Mouse (Mus musculus) megakaryocyte-erythroid progenitor cell, adult 5-6 weeks (primary cell): Measurements from ENCODE around the gene Mogs. TPM values are rescaled to one million over a fixed set of nuclear protein-coding genes. Genes with fewer than 3 reads are reported as not detected.

Source experiments
- total RNA-seq, 2 experiments: library from RNA; stranded (forward) in 1 of 2; stranded (reverse) in 1 of 2; fragments of 200-1000, 215-1000 nt in 1 of 2; fragments of >200 nt in 1 of 2; fragmentation: Nextera tagmentation in 1 of 2; gene quantifications; 2 replicates each; pipeline ENCODE4 v1.2.3; 2014 to 2017

Gene Mogs
- total RNA-seq, 2 experiments from 2014 or later: 97.3 to 127 TPM

Other genes with a start within 250 kb of the Mogs start
- gene Sema4f, start 175.7 kb upstream of the Mogs start, total RNA-seq (2014; fragmentation: Nextera tagmentation): not detected in 2 replicates
- not detected in 2 replicates for gene Sema4f, start 175.7 kb upstream of the Mogs start, total RNA-seq (2017)
- 11.4 and 16.2 TPM in 2 replicates for gene M1ap, start 168.6 kb upstream of the Mogs start, total RNA-seq (2014; fragmentation: Nextera tagmentation)
- gene M1ap, start 168.6 kb upstream of the Mogs start, total RNA-seq (2017): 7.5 and 10.2 TPM in 2 replicates
- 15.0 and 25.0 TPM in 2 replicates for gene Dok1, start 82.0 kb upstream of the Mogs start, total RNA-seq (2014; fragmentation: Nextera tagmentation)
- gene Dok1, start 82.0 kb upstream of the Mogs start, total RNA-seq (2017): 24.2 and 46.1 TPM in 2 replicates
- 0.67 and 8.2 TPM in 2 replicates for gene Loxl3, start 81.3 kb upstream of the Mogs start, total RNA-seq (2014; fragmentation: Nextera tagmentation)
- 0.61 and 0.88 TPM in 2 replicates for gene Loxl3, start 81.3 kb upstream of the Mogs start, total RNA-seq (2017)
- 246 and 368 TPM in 2 replicates for gene Aup1, start 61.0 kb upstream of the Mogs start, total RNA-seq (2014; fragmentation: Nextera tagmentation)
- 115 and 128 TPM in 2 replicates for gene Aup1, start 61.0 kb upstream of the Mogs start, total RNA-seq (2017)
- 225 and 296 TPM in 2 replicates for gene Htra2, start 60.2 kb upstream of the Mogs start, total RNA-seq (2014; fragmentation: Nextera tagmentation)
- 97.5 and 128 TPM in 2 replicates for gene Htra2, start 60.2 kb upstream of the Mogs start, total RNA-seq (2017)
- gene Dqx1, start 57.7 kb upstream of the Mogs start, total RNA-seq (2014; fragmentation: Nextera tagmentation): 6.0 and 7.9 TPM in 2 replicates
- 0.56 and 1.0 TPM in 2 replicates for gene Dqx1, start 57.7 kb upstream of the Mogs start, total RNA-seq (2017)
- not detected in 2 replicates for gene Tlx2, start 45.2 kb upstream of the Mogs start, total RNA-seq (2014; fragmentation: Nextera tagmentation)
- not detected in 2 replicates for gene Tlx2, start 45.2 kb upstream of the Mogs start, total RNA-seq (2017)
- gene Pcgf1, start 37.6 kb upstream of the Mogs start, total RNA-seq (2014; fragmentation: Nextera tagmentation): 25.1 and 27.3 TPM in 2 replicates
- 7.2 and 12.7 TPM in 2 replicates for gene Pcgf1, start 37.6 kb upstream of the Mogs start, total RNA-seq (2017)
- gene Lbx2, start 29.1 kb upstream of the Mogs start, total RNA-seq (2014; fragmentation: Nextera tagmentation): not detected in 2 replicates
- gene Lbx2, start 29.1 kb upstream of the Mogs start, total RNA-seq (2017): not detected in 2 replicates
- 11.3 and 11.7 TPM in 2 replicates for gene Ccdc142, start 13.9 kb upstream of the Mogs start, total RNA-seq (2014; fragmentation: Nextera tagmentation)
- 0.38 and 13.3 TPM in 2 replicates for gene Ccdc142, start 13.9 kb upstream of the Mogs start, total RNA-seq (2017)
- 7.7 and 8.3 TPM in 2 replicates for gene Gm42688, start 13.9 kb upstream of the Mogs start, total RNA-seq (2014; fragmentation: Nextera tagmentation)
- 3.0 and 5.4 TPM in 2 replicates for gene Gm42688, start 13.9 kb upstream of the Mogs start, total RNA-seq (2017)
- 50.1 and 97.7 TPM in 2 replicates for gene Mrpl53, start 6.5 kb upstream of the Mogs start, total RNA-seq (2014; fragmentation: Nextera tagmentation)
- gene Mrpl53, start 6.5 kb upstream of the Mogs start, total RNA-seq (2017): 37.2 and 37.5 TPM in 2 replicates
- 29.1 and 56.6 TPM in 2 replicates for gene Wbp1, start 6.1 kb downstream of the Mogs start, total RNA-seq (2014; fragmentation: Nextera tagmentation)
- 61.5 and 75.1 TPM in 2 replicates for gene Wbp1, start 6.1 kb downstream of the Mogs start, total RNA-seq (2017)
- gene Ino80b, start 9.9 kb downstream of the Mogs start, total RNA-seq (2014; fragmentation: Nextera tagmentation): 11.2 and 20.1 TPM in 2 replicates
- 28.8 and 32.8 TPM in 2 replicates for gene Ino80b, start 9.9 kb downstream of the Mogs start, total RNA-seq (2017)
- 0.49 TPM in 1 of 2 replicates, not detected in the other for gene Rtkn, start 20.0 kb downstream of the Mogs start, total RNA-seq (2014; fragmentation: Nextera tagmentation)
- 0.42 TPM in 1 of 2 replicates, not detected in the other for gene Rtkn, start 20.0 kb downstream of the Mogs start, total RNA-seq (2017)
- 4.5 TPM in 1 of 2 replicates, not detected in the other for gene Wdr54, start 40.9 kb downstream of the Mogs start, total RNA-seq (2014; fragmentation: Nextera tagmentation)
- gene Wdr54, start 40.9 kb downstream of the Mogs start, total RNA-seq (2017): not detected in 2 replicates
- 0.52 TPM in 1 of 2 replicates, not detected in the other for gene 1700003E16Rik, start 40.9 kb downstream of the Mogs start, total RNA-seq (2014; fragmentation: Nextera tagmentation)
- gene 1700003E16Rik, start 40.9 kb downstream of the Mogs start, total RNA-seq (2017): not detected in 2 replicates
- gene Dctn1, start 50.4 kb downstream of the Mogs start, total RNA-seq (2014; fragmentation: Nextera tagmentation): 45.8 and 68.1 TPM in 2 replicates
- gene Dctn1, start 50.4 kb downstream of the Mogs start, total RNA-seq (2017): 30.5 and 42.4 TPM in 2 replicates
- gene Slc4a5, start 104.3 kb downstream of the Mogs start, total RNA-seq (2014; fragmentation: Nextera tagmentation): not detected in 2 replicates
- 0.91 TPM in 1 of 2 replicates, not detected in the other for gene Slc4a5, start 104.3 kb downstream of the Mogs start, total RNA-seq (2017)
- gene Mthfd2, start 210.4 kb downstream of the Mogs start, total RNA-seq (2014; fragmentation: Nextera tagmentation): 20.4 and 44.9 TPM in 2 replicates
- gene Mthfd2, start 210.4 kb downstream of the Mogs start, total RNA-seq (2017): 26.9 and 30.5 TPM in 2 replicates
- 58.8 and 60.6 TPM in 2 replicates for gene Mob1a, start 210.5 kb downstream of the Mogs start, total RNA-seq (2014; fragmentation: Nextera tagmentation)
- 117 and 119 TPM in 2 replicates for gene Mob1a, start 210.5 kb downstream of the Mogs start, total RNA-seq (2017)
- 127 and 162 TPM in 2 replicates for gene Bola3, start 233.7 kb downstream of the Mogs start, total RNA-seq (2014; fragmentation: Nextera tagmentation)
- gene Bola3, start 233.7 kb downstream of the Mogs start, total RNA-seq (2017): 90.1 and 125 TPM in 2 replicates